Mouse (Mus musculus): ENCODE measurements at regions not wholly inside any gene's neighbourhood (a gene's known extent, or its start where the extent isn't known, plus 50 kb on each side); places are given as distances from the start of the nearest gene placed in this dataset.

- no peak for DNase-seq (ENCODE audit: low spot score in 2 of 2)
- intact Hi-C loops (cut with DNase I) = no loop called here
Observed at GRCm38 (mm10) chr5:97236930-97237329, 125.5 kb upstream of the Paqr3 start.

- no peak for DNase-seq (ENCODE audit: low spot score in 2 of 2)
- intact Hi-C loops (cut with DNase I) = no loop called here
Observed at GRCm38 (mm10) chr5:97226425-97226824, 115.0 kb upstream of the Paqr3 start.

- intact Hi-C loops (cut with DNase I) = no loop called here
- peak; percentile 4 to 5 for DNase-seq (ENCODE audit: low spot score in 2 of 2)
Observed at GRCm38 (mm10) chr5:97223238-97223857, 112.0 kb upstream of the Paqr3 start.

- intact Hi-C loops (cut with DNase I) = no loop called here
- peak in 1 of 2 experiments; percentile 5 for DNase-seq (ENCODE audit: low spot score in 2 of 2)
Observed at GRCm38 (mm10) chr5:97222489-97223237, 111.3 kb upstream of the Paqr3 start.

- intact Hi-C loops (cut with DNase I) = no loop called here
- no peak for DNase-seq (ENCODE audit: low spot score in 2 of 2)
Observed at GRCm38 (mm10) chr5:97218712-97219111, 107.3 kb upstream of the Paqr3 start.

GRCm38 (mm10) chr5:97205606-97206005, 94.2 kb upstream of the Paqr3 start:
- intact Hi-C loops (cut with DNase I) = no loop called here
- DNase-seq (ENCODE audit: low spot score in 2 of 2) = no peak

- no peak for DNase-seq (ENCODE audit: low spot score in 2 of 2)
- intact Hi-C loops (cut with DNase I) = no loop called here
Observed at GRCm38 (mm10) chr5:97204337-97204736, 92.9 kb upstream of the Paqr3 start.

- no peak for DNase-seq (ENCODE audit: low spot score in 2 of 2)
Observed at GRCm38 (mm10) chr5:97203646-97204045, 92.2 kb upstream of the Paqr3 start.

GRCm38 (mm10) chr5:97202557-97202956, 91.2 kb upstream of the Paqr3 start:
- DNase-seq (ENCODE audit: low spot score in 2 of 2) = no peak

More at GRCm38 (mm10) chr5:97203646-97204045, 92.2 kb upstream of the Paqr3 start:
- intact Hi-C loops (cut with DNase I) = no loop called here

GRCm38 (mm10) chr5:97200655-97201054, 89.3 kb upstream of the Paqr3 start:
- intact Hi-C loops (cut with DNase I) = no loop called here
- no peak for DNase-seq (ENCODE audit: low spot score in 2 of 2)

More at GRCm38 (mm10) chr5:97202557-97202956, 91.2 kb upstream of the Paqr3 start:
- intact Hi-C loops (cut with DNase I) = no loop called here

- intact Hi-C loops (cut with DNase I) = no loop called here
- DNase-seq (ENCODE audit: low spot score in 2 of 2) = no peak
Observed at GRCm38 (mm10) chr5:97195281-97195660, 83.9 kb upstream of the Paqr3 start.

GRCm38 (mm10) chr5:97194656-97195280, 83.4 kb upstream of the Paqr3 start:
- intact Hi-C loops (cut with DNase I) = no loop called here
- DNase-seq (ENCODE audit: low spot score in 2 of 2) = no peak

GRCm38 (mm10) chr5:97192656-97193055, 81.3 kb upstream of the Paqr3 start:
- intact Hi-C loops (cut with DNase I) = no loop called here

GRCm38 (mm10) chr5:97190695-97191094, 79.3 kb upstream of the Paqr3 start:
- intact Hi-C loops (cut with DNase I) = no loop called here
- DNase-seq (ENCODE audit: low spot score in 2 of 2) = no peak

More at GRCm38 (mm10) chr5:97192656-97193055, 81.3 kb upstream of the Paqr3 start:
- DNase-seq (ENCODE audit: low spot score in 2 of 2) = peak in 1 of 2 experiments; percentile 7

GRCm38 (mm10) chr5:97184512-97184911, 73.1 kb upstream of the Paqr3 start:
- intact Hi-C loops (cut with DNase I) = no loop called here
- no peak for DNase-seq (ENCODE audit: low spot score in 2 of 2)

- intact Hi-C loops (cut with DNase I) = no loop called here
- no peak for DNase-seq (ENCODE audit: low spot score in 2 of 2)
Observed at GRCm38 (mm10) chr5:97181249-97181648, 69.9 kb upstream of the Paqr3 start.

GRCm38 (mm10) chr5:97174446-97174845, 63.0 kb upstream of the Paqr3 start:
- intact Hi-C loops (cut with DNase I) = no loop called here
- no peak for DNase-seq (ENCODE audit: low spot score in 2 of 2)

- intact Hi-C loops (cut with DNase I) = no loop called here
- DNase-seq (ENCODE audit: low spot score in 2 of 2) = no peak
Observed at GRCm38 (mm10) chr5:97167401-97168249, 56.2 kb upstream of the Paqr3 start.

GRCm38 (mm10) chr5:97166128-97166883, 54.9 kb upstream of the Paqr3 start:
- DNase-seq (ENCODE audit: low spot score in 2 of 2) = no peak
- intact Hi-C loops (cut with DNase I) = no loop called here
